Mouse (Mus musculus) layer of hippocampus, adult 18-20 months (tissue): ENCODE measurements at regions not wholly inside any gene's neighbourhood (a gene's known extent, or its start where the extent isn't known, plus 50 kb on each side); places are given as distances from the start of the nearest gene placed in this dataset.

Experiments
- DNase-seq, 2 experiments: peaks; one replicate each; pipeline ENCODE4 v3.0.0; 2022; ENCODE audit warnings: low spot score in 2 of 2

- DNase-seq = no peak
These were observed 212.4 kb downstream of the Srbd1 start for GRCm38 (mm10) chr17:85932360-85933132.

- DNase-seq = no peak
These were observed 213.0 kb downstream of the Srbd1 start for GRCm38 (mm10) chr17:85931955-85932354.

GRCm38 (mm10) chr17:85930789-85931188 lies 214.2 kb downstream of the Srbd1 start:
- no peak for DNase-seq

GRCm38 (mm10) chr17:85930331-85930730 lies 214.6 kb downstream of the Srbd1 start:
- DNase-seq = no peak

GRCm38 (mm10) chr17:85929699-85930286 lies 215.2 kb downstream of the Srbd1 start:
- no peak for DNase-seq

GRCm38 (mm10) chr17:85928543-85928942 lies 216.4 kb downstream of the Srbd1 start:
- DNase-seq = no peak

GRCm38 (mm10) chr17:85927261-85927660 lies 217.7 kb downstream of the Srbd1 start:
- no peak for DNase-seq

GRCm38 (mm10) chr17:85926044-85926443 lies 218.9 kb downstream of the Srbd1 start:
- no peak for DNase-seq

- no peak for DNase-seq
These were observed 223.7 kb downstream of the Srbd1 start for GRCm38 (mm10) chr17:85921219-85921673.

- DNase-seq = no peak
These were observed 225.1 kb downstream of the Srbd1 start for GRCm38 (mm10) chr17:85919868-85920267.

- no peak for DNase-seq
These were observed 227.8 kb upstream of the Six2 start for GRCm38 (mm10) chr17:85915870-85916269.

- no peak for DNase-seq
These were observed 226.0 kb upstream of the Six2 start for GRCm38 (mm10) chr17:85914062-85914461.

- no peak for DNase-seq
These were observed 220.6 kb upstream of the Six2 start for GRCm38 (mm10) chr17:85908709-85909108.

- DNase-seq = no peak
These were observed 218.6 kb upstream of the Six2 start for GRCm38 (mm10) chr17:85906597-85907187.

- no peak for DNase-seq
These were observed 214.5 kb upstream of the Six2 start for GRCm38 (mm10) chr17:85902575-85902974.

- DNase-seq = no peak
These were observed 211.0 kb upstream of the Six2 start for GRCm38 (mm10) chr17:85899096-85899495.

GRCm38 (mm10) chr17:85895978-85896377 lies 207.9 kb upstream of the Six2 start:
- no peak for DNase-seq

- no peak for DNase-seq
These were observed 203.2 kb upstream of the Six2 start for GRCm38 (mm10) chr17:85891243-85891642.

- no peak for DNase-seq
These were observed 201.9 kb upstream of the Six2 start for GRCm38 (mm10) chr17:85889746-85890532.

GRCm38 (mm10) chr17:85888568-85889398 lies 200.7 kb upstream of the Six2 start:
- DNase-seq = no peak

GRCm38 (mm10) chr17:85886675-85887074 lies 198.6 kb upstream of the Six2 start:
- no peak for DNase-seq
